Mouse (Mus musculus): ENCODE data around the gene Csad. TPM values are rescaled to one million over a fixed set of nuclear protein-coding genes. Genes with fewer than 3 reads are reported as not detected.

The Csad gene
- polyA plus RNA-seq, 1 experiment, result 33.2 TPM

- WGBS, result 0% methylated on average over 35 of the region's 72 CpGs
- Histone ChIP-seq H3K4me3 (ENCODE audit: extremely low read depth, insufficient read depth, insufficient read length) (peak overlapping the region; percentile 61), H3K4me1 (ENCODE audit: control insufficient read depth, insufficient read depth, insufficient read length) (peaks cover 25% of the 10 kb centered on the region; the same call in 1 of the 2 replicates), H3K27ac (ENCODE audit: insufficient read depth, low read length) (peak overlapping the region; percentile 98), H3K36me3 (ENCODE audit: control insufficient read depth, insufficient read depth, low read length) (peaks cover 14% of the 10 kb centered on the region), H3K27me3 (ENCODE audit: control insufficient read depth, insufficient read depth, low read length) (no peaks in the 10 kb centered on the region)
- TF ChIP-seq POLR2A (IDR thresholded peaks at IDR 0.05; ENCODE audit: low read depth, low read length), result no peak
- TF ChIP-seq CTCF (IDR thresholded peaks at IDR 0.05; ENCODE audit: extremely low read depth, insufficient read depth, insufficient read length, insufficient replicate concordance), result no peak
- peak in 1 of 2 experiments; percentile 57 for DNase-seq (ENCODE audit: low read depth in 1 of 2, low spot score in 2 of 2)
Measured at GRCm38 (mm10) chr15:102203835-102204381, 616 bp downstream of the Csad start.

DNA sequence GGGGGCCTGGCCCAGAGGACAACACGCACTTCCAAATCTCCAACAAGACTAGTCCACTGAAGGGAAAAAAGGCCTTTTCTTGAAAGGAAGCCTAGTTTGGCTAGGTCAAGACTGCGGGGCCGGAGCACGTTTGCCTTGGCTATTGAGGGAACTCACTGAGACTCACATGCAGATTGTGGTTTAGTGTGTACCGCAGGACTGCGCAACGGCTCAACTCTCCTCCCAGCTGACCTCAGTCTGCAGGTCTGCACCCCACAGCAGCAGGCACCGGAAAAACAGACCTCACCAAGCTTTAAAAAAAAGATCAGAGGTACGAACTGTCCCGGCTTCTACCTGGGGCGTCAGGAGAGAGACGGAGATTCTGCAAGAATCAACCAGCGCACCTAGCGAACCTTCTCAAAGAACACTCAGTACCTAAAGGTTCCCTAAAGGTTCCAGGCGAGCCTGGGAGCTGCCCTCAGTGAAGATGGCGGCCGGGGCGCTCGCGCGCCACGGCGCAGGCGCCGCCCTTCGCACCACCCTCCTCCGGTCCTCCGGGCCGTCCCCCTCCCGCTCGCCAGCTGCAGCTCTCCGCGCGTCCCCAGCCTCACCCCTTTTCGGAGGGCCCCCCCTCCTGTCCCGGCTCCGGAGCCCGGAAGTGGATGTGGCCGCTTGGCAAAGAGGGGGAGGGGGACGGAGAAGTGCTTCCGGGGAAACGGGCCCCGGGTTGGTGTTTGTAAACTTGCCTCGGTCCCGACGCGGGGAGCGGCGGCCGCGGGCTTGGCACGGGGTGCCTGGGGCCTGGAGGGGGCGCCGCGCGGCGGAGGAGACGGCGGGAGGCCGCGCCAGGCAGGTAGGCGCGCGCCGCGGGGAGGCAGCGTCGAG lies 1.3 kb downstream of the Csad start, which contains the start of gene Zfp740:
Gene Zfp740 (plus strand): TSS at position 279 of the 864 bp plus-strand sequence.
- Histone ChIP-seq H3K27ac (ENCODE audit: insufficient read depth, low read length) (peak within 1 kb of the TSS; percentile 98), H3K27me3 (ENCODE audit: control insufficient read depth, insufficient read depth, low read length) (no peaks in the 10 kb centered on the region), H3K4me3 (ENCODE audit: extremely low read depth, insufficient read depth, insufficient read length) (peak within 1 kb of the TSS; percentile 61), H3K4me1 (ENCODE audit: control insufficient read depth, insufficient read depth, insufficient read length) (peaks cover 19% of the 10 kb centered on the region; the same call in 1 of the 2 replicates), H3K36me3 (ENCODE audit: control insufficient read depth, insufficient read depth, low read length) (peaks cover 12% of the 10 kb centered on the region)
- WGBS, result 1% methylated on average over 64 of the region's 68 CpGs
- TF ChIP-seq POLR2A (IDR thresholded peaks at IDR 0.05; ENCODE audit: low read depth, low read length) (no peak; the same call in 1 of the 2 replicates), CTCF (IDR thresholded peaks at IDR 0.05; ENCODE audit: extremely low read depth, insufficient read depth, insufficient read length, insufficient replicate concordance) (no peak)
- DNase-seq (ENCODE audit: low read depth in 1 of 2, low spot score in 2 of 2), result peak; percentile 88 to 96

GRCm38 (mm10) chr15:102198841-102199240 lies 5.7 kb downstream of the Csad start:
- WGBS, result 85% methylated on average over 4 of the region's 4 CpGs
- H3K36me3 ChIP-seq (ENCODE audit: control insufficient read depth, insufficient read depth, low read length), result no peaks in the 10 kb centered on the region
- no peak overlapping the region for H3K4me3 ChIP-seq (ENCODE audit: extremely low read depth, insufficient read depth, insufficient read length)
- TF ChIP-seq POLR2A (IDR thresholded peaks at IDR 0.05; ENCODE audit: low read depth, low read length), result no peak
- no peak for TF ChIP-seq CTCF (IDR thresholded peaks at IDR 0.05; ENCODE audit: extremely low read depth, insufficient read depth, insufficient read length, insufficient replicate concordance)
- H3K27me3 ChIP-seq (ENCODE audit: control insufficient read depth, insufficient read depth, low read length), result no peaks in the 10 kb centered on the region
- peaks cover 4% of the 10 kb centered on the region; the same call in 1 of the 2 replicates for H3K4me1 ChIP-seq (ENCODE audit: control insufficient read depth, insufficient read depth, insufficient read length)
- H3K27ac ChIP-seq (ENCODE audit: insufficient read depth, low read length), result no peak overlapping the region
- DNase-seq (ENCODE audit: low read depth in 1 of 2, low spot score in 2 of 2), result no peak

DNA sequence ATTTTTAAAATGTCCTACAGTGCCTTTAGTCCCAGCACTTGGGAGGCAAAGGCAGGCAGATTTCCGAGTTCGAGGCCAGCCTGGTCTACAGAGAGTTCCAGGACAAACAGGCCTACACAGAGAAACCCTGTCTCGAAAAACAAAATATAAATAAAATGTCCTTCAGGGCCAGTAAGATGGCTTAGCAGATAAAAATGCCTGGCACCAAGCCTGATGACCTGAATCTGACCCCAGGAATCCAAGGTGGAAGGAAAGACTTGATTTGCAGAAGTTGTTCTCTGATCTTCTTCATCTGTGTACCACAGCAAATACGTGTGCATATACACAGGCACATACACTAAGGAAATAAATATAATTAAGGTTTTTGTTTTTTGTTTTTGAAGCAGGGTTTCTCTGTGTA lies 9.2 kb downstream of the Csad start:
- 76% methylated on average over 4 of the region's 4 CpGs for WGBS
- Histone ChIP-seq H3K27me3 (ENCODE audit: control insufficient read depth, insufficient read depth, low read length) (no peaks in the 10 kb centered on the region), H3K27ac (ENCODE audit: insufficient read depth, low read length) (no peak overlapping the region), H3K4me3 (ENCODE audit: extremely low read depth, insufficient read depth, insufficient read length) (no peak overlapping the region), H3K4me1 (ENCODE audit: control insufficient read depth, insufficient read depth, insufficient read length) (peaks cover 3% of the 10 kb centered on the region; the same call in 1 of the 2 replicates), H3K36me3 (ENCODE audit: control insufficient read depth, insufficient read depth, low read length) (no peaks in the 10 kb centered on the region)
- DNase-seq (ENCODE audit: low read depth in 1 of 2, low spot score in 2 of 2), result no peak
- no peak for TF ChIP-seq CTCF (IDR thresholded peaks at IDR 0.05; ENCODE audit: extremely low read depth, insufficient read depth, insufficient read length, insufficient replicate concordance)
- TF ChIP-seq POLR2A (IDR thresholded peaks at IDR 0.05; ENCODE audit: low read depth, low read length), result no peak

DNA sequence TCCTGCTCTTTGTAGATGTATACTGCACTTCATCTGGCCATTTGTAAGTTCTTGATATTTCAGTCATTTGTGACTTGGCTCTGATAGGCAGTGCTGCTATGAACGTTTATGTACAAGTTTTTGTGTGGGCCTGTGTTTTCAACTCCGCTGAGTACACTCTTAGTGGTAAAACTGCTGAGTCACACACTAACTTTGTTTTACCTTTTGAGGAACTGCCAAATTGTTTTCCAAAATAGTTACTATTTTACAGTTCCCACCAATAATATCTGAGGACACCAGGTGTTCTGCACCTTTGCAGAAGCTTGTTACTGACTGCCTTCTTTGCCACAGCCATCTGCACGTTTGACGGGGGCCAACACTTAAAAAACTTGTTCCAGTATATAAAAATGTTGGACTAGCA lies 10.1 kb downstream of the Csad start:
- Histone ChIP-seq H3K4me1 (ENCODE audit: control insufficient read depth, insufficient read depth, insufficient read length) (peaks cover 3% of the 10 kb centered on the region; the same call in 1 of the 2 replicates), H3K27ac (ENCODE audit: insufficient read depth, low read length) (no peak overlapping the region), H3K27me3 (ENCODE audit: control insufficient read depth, insufficient read depth, low read length) (no peaks in the 10 kb centered on the region), H3K4me3 (ENCODE audit: extremely low read depth, insufficient read depth, insufficient read length) (no peak overlapping the region), H3K36me3 (ENCODE audit: control insufficient read depth, insufficient read depth, low read length) (no peaks in the 10 kb centered on the region)
- 46% methylated on average over 4 of the region's 4 CpGs for WGBS
- TF ChIP-seq POLR2A (IDR thresholded peaks at IDR 0.05; ENCODE audit: low read depth, low read length), result no peak
- TF ChIP-seq CTCF (IDR thresholded peaks at IDR 0.05; ENCODE audit: extremely low read depth, insufficient read depth, insufficient read length, insufficient replicate concordance), result no peak
- DNase-seq (ENCODE audit: low read depth in 1 of 2, low spot score in 2 of 2), result no peak

DNA sequence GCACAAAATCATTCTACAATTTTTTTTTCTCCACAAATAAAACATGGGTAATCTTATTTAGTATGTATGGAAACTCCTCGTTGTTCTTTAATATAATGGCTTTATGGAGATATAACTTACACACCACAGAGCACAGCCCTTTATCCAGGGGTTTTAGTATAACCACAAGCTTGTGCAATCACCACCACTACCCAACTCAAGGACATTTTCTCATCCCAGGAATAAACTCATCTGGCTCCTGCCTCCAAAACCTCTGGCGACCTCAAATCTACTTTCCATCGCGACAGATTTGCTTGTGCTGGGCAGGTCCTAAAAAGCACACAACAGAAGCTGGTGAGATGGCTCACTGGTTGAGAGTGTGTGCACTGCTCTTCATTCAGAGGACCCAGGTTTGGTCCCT lies 10.9 kb downstream of the Csad start:
- Histone ChIP-seq H3K4me1 (ENCODE audit: control insufficient read depth, insufficient read depth, insufficient read length) (peaks cover 3% of the 10 kb centered on the region; the same call in 1 of the 2 replicates), H3K27me3 (ENCODE audit: control insufficient read depth, insufficient read depth, low read length) (no peaks in the 10 kb centered on the region), H3K36me3 (ENCODE audit: control insufficient read depth, insufficient read depth, low read length) (no peaks in the 10 kb centered on the region), H3K27ac (ENCODE audit: insufficient read depth, low read length) (no peak overlapping the region), H3K4me3 (ENCODE audit: extremely low read depth, insufficient read depth, insufficient read length) (no peak overlapping the region)
- no peak for DNase-seq (ENCODE audit: low read depth in 1 of 2, low spot score in 2 of 2)
- 78% methylated on average over 4 of the region's 4 CpGs for WGBS
- TF ChIP-seq POLR2A (IDR thresholded peaks at IDR 0.05; ENCODE audit: low read depth, low read length) (no peak), CTCF (IDR thresholded peaks at IDR 0.05; ENCODE audit: extremely low read depth, insufficient read depth, insufficient read length, insufficient replicate concordance) (no peak)

Measured in spleen, adult 2 months (tissue).